Mouse (Mus musculus): ENCODE measurements around the gene Cd59b. TPM values are rescaled to one million over a fixed set of nuclear protein-coding genes. Genes with fewer than 3 reads are reported as not detected.

The Cd59b gene
- polyA plus RNA-seq, 1 experiment from 2014 or later: 6.3 TPM

- Histone ChIP-seq H3K4me2 (replicated peaks; ENCODE audit: low read depth, low read length) (peak within 1 kb of the TSS; percentile 99), H3K9ac (replicated peaks; ENCODE audit: low read length) (peak within 1 kb of the TSS; percentile 78), H3K27me3 (ENCODE audit: insufficient read depth, low read length) (no peaks in the 10 kb centered on the region; the same call in 1 of the 2 replicates), H3K4me1 (ENCODE audit: insufficient read depth, low read length) (peaks cover 12% of the 10 kb centered on the region), H3K9me3 (ENCODE audit: low read length) (no peaks in the 10 kb centered on the region), H3K36me3 (ENCODE audit: insufficient read depth, low read length) (no peaks in the 10 kb centered on the region), H3K27ac (ENCODE audit: low read length) (peak within 1 kb of the TSS; percentile 56; the same call in 1 of the 2 replicates), H3K4me3 (ENCODE audit: low read length) (peak within 1 kb of the TSS; percentile 77)
- 0% methylated on average over 73 of the region's 74 CpGs for WGBS
- ATAC-seq (ENCODE audit: low FRiP score, low TSS enrichment): peak; percentile 92
These were observed 53.1 kb downstream of the Cd59b start, which contains the start of gene A930018P22Rik for GRCm38 (mm10) chr2:104122505-104123378. Gene A930018P22Rik, plus strand, starts transcription at chr2:104122769.

DNA sequence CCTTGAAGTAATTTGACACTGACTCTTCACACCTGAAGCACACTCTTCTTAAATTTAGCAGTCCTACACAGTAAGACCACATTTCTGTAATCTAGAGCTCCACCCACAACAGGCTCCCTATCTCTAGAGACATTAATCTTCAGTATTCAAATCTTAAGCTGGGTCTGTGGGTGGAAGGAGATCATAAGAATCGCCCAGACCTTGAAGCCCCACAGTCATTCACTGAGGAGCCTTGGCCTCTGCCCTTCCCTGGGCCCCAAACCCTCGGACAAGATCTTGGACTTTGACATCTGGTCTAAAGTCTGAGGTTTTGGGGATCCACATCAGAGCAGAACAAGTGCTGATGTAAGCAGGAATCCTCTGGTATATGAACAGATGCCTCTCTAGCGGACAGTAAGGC, 53.9 kb downstream of the Cd59b start:
- Histone ChIP-seq H3K4me2 (replicated peaks; ENCODE audit: low read depth, low read length) (peak overlapping the region; percentile 99), H3K27ac (ENCODE audit: low read length) (no peak overlapping the region), H3K4me1 (ENCODE audit: insufficient read depth, low read length) (peaks cover 12% of the 10 kb centered on the region), H3K27me3 (ENCODE audit: insufficient read depth, low read length) (no peaks in the 10 kb centered on the region; the same call in 1 of the 2 replicates), H3K4me3 (ENCODE audit: low read length) (peak overlapping the region; percentile 77), H3K36me3 (ENCODE audit: insufficient read depth, low read length) (no peaks in the 10 kb centered on the region), H3K9me3 (ENCODE audit: low read length) (no peaks in the 10 kb centered on the region), H3K9ac (replicated peaks; ENCODE audit: low read length) (no peak overlapping the region)
- ATAC-seq (ENCODE audit: low FRiP score, low TSS enrichment): 0 out of 2 replicates have a peak, but pooled peaks have one; percentile 11
- 40% methylated on average over 3 of the region's 3 CpGs for WGBS

- Histone ChIP-seq H3K4me1 (ENCODE audit: insufficient read depth, low read length) (peaks cover 11% of the 10 kb centered on the region), H3K4me3 (ENCODE audit: low read length) (no peak overlapping the region), H3K36me3 (ENCODE audit: insufficient read depth, low read length) (no peaks in the 10 kb centered on the region), H3K27ac (ENCODE audit: low read length) (no peak overlapping the region), H3K4me2 (replicated peaks; ENCODE audit: low read depth, low read length) (no peak overlapping the region), H3K9ac (replicated peaks; ENCODE audit: low read length) (no peak overlapping the region), H3K9me3 (ENCODE audit: low read length) (no peaks in the 10 kb centered on the region), H3K27me3 (ENCODE audit: insufficient read depth, low read length) (no peaks in the 10 kb centered on the region; the same call in 1 of the 2 replicates)
- no peak for ATAC-seq (ENCODE audit: low FRiP score, low TSS enrichment)
- 67% methylated on average over 5 of the region's 5 CpGs for WGBS
These were observed 54.4 kb downstream of the Cd59b start for GRCm38 (mm10) chr2:104124071-104124470.

DNA sequence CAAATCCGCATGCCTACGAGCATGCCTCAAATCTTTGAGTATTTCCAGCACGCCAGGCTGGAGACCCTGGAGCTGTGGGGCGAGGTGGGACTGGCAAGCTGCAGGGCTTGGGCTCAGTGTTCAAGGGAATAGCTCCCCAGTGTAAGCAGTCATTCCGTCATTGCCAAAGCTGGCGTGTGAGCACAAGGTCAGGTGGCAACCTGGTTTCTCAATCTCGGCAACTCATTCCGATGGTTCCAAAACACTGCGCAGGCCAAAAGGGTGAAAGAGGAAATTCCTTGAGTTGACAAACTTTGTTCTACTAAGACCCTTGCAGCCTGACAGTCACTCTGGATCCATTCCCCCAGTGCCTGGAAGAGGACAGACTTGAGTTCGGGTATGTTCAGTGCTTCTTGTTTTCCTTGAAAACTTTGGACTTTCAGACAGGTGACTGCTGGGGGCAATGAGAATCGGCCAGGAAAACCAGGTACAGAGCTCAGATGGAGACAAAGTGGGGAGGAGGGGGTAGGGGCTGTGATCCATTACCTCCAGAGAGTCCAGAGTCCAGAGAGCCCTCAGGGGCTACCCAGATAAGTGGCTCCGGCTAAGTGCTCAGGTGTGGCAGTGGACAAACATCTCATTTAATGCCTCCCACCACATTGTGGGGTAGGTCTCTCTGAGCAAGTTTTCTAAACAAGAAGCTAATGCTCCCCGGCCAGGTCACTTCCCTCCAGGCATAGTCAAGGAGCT, 59.3 kb downstream of the Cd59b start:
- Histone ChIP-seq H3K4me2 (replicated peaks; ENCODE audit: low read depth, low read length) (no peak overlapping the region), H3K9me3 (ENCODE audit: low read length) (no peaks in the 10 kb centered on the region), H3K4me3 (ENCODE audit: low read length) (no peak overlapping the region), H3K4me1 (ENCODE audit: insufficient read depth, low read length) (no peaks in the 10 kb centered on the region), H3K27ac (ENCODE audit: low read length) (no peak overlapping the region), H3K9ac (replicated peaks; ENCODE audit: low read length) (no peak overlapping the region), H3K36me3 (ENCODE audit: insufficient read depth, low read length) (no peaks in the 10 kb centered on the region), H3K27me3 (ENCODE audit: insufficient read depth, low read length) (no peaks in the 10 kb centered on the region; the same call in 1 of the 2 replicates)
- ATAC-seq (ENCODE audit: low FRiP score, low TSS enrichment): no peak
- 85% methylated on average over 13 of the region's 13 CpGs for WGBS

GRCm38 (mm10) chr2:104130165-104130564, 60.5 kb downstream of the Cd59b start:
- no peaks in the 10 kb centered on the region for H3K36me3 ChIP-seq (ENCODE audit: insufficient read depth, low read length)
- H3K4me3 ChIP-seq (ENCODE audit: low read length): no peak overlapping the region
- ATAC-seq (ENCODE audit: low FRiP score, low TSS enrichment): no peak
- no peaks in the 10 kb centered on the region; the same call in 1 of the 2 replicates for H3K27me3 ChIP-seq (ENCODE audit: insufficient read depth, low read length)
- WGBS: 82% methylated on average over 6 of the region's 6 CpGs
- no peaks in the 10 kb centered on the region for H3K4me1 ChIP-seq (ENCODE audit: insufficient read depth, low read length)
- H3K9ac ChIP-seq (replicated peaks; ENCODE audit: low read length): no peak overlapping the region
- H3K9me3 ChIP-seq (ENCODE audit: low read length): no peaks in the 10 kb centered on the region
- H3K4me2 ChIP-seq (replicated peaks; ENCODE audit: low read depth, low read length): no peak overlapping the region
- no peak overlapping the region for H3K27ac ChIP-seq (ENCODE audit: low read length)

GRCm38 (mm10) chr2:104130969-104131368, 61.3 kb downstream of the Cd59b start:
- ATAC-seq (ENCODE audit: low FRiP score, low TSS enrichment): no peak
- H3K9me3 ChIP-seq (ENCODE audit: low read length): no peaks in the 10 kb centered on the region
- no peaks in the 10 kb centered on the region; the same call in 1 of the 2 replicates for H3K27me3 ChIP-seq (ENCODE audit: insufficient read depth, low read length)
- H3K4me3 ChIP-seq (ENCODE audit: low read length): no peak overlapping the region
- no peaks in the 10 kb centered on the region for H3K4me1 ChIP-seq (ENCODE audit: insufficient read depth, low read length)
- no peak overlapping the region for H3K27ac ChIP-seq (ENCODE audit: low read length)
- no peak overlapping the region for H3K9ac ChIP-seq (replicated peaks; ENCODE audit: low read length)
- H3K4me2 ChIP-seq (replicated peaks; ENCODE audit: low read depth, low read length): no peak overlapping the region
- WGBS: 65% methylated on average over 3 of the region's 3 CpGs
- H3K36me3 ChIP-seq (ENCODE audit: insufficient read depth, low read length): no peaks in the 10 kb centered on the region

- no peak for ATAC-seq (ENCODE audit: low FRiP score, low TSS enrichment)
- H3K9ac ChIP-seq (replicated peaks; ENCODE audit: low read length): no peak overlapping the region
- H3K4me3 ChIP-seq (ENCODE audit: low read length): no peak overlapping the region
- no peak overlapping the region for H3K4me2 ChIP-seq (replicated peaks; ENCODE audit: low read depth, low read length)
- no peaks in the 10 kb centered on the region for H3K36me3 ChIP-seq (ENCODE audit: insufficient read depth, low read length)
- H3K27ac ChIP-seq (ENCODE audit: low read length): no peak overlapping the region
- H3K9me3 ChIP-seq (ENCODE audit: low read length): no peaks in the 10 kb centered on the region
- no peaks in the 10 kb centered on the region for H3K27me3 ChIP-seq (ENCODE audit: insufficient read depth, low read length)
- no peaks in the 10 kb centered on the region for H3K4me1 ChIP-seq (ENCODE audit: insufficient read depth, low read length)
- WGBS: 73% methylated on average over 7 of the region's 7 CpGs
These were observed 62.7 kb downstream of the Cd59b start for GRCm38 (mm10) chr2:104132266-104132859.

DNA sequence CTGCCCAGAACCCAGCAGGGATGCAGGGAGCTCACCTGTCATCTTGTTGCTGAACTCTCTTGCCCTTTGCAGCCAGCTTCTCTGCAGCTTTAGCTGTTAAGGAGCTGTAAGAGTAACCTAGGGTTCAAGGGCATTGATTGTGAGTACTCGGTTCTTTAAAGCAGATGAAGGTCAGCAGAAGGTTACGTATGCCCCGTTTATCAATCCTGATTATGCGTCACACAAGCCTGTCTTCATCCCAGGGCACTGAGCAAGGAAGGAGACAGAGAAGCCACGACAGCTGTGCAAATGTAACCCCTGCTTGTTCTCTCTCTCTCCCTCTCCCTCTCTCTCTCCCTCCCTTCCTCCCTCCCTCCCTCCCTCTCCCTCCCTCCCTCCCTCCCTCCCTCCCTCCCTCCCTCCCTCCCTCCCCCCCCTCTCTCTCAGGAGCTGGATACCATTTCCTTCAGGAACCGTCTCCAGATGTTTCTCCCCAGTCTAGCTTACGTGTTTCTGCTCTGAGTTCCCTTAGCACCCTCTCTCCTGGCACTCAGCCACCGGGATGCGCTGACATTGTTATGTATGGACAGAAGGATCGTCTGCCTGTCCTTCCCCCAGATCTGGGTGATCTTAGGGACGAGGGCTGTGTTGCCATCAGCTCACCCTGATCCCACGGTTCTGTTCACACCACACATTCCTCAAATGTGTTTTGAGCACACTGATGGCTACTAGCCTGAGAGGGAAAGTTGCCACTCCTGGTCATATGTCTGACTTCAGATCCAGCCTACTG, 63.6 kb downstream of the Cd59b start:
- no peak for ATAC-seq (ENCODE audit: low FRiP score, low TSS enrichment)
- WGBS: 32% methylated on average over 12 of the region's 12 CpGs
- H3K36me3 ChIP-seq (ENCODE audit: insufficient read depth, low read length): no peaks in the 10 kb centered on the region
- no peaks in the 10 kb centered on the region for H3K4me1 ChIP-seq (ENCODE audit: insufficient read depth, low read length)
- no peak overlapping the region for H3K4me3 ChIP-seq (ENCODE audit: low read length)
- H3K9ac ChIP-seq (replicated peaks; ENCODE audit: low read length): no peak overlapping the region
- H3K9me3 ChIP-seq (ENCODE audit: low read length): no peaks in the 10 kb centered on the region
- H3K27me3 ChIP-seq (ENCODE audit: insufficient read depth, low read length): no peaks in the 10 kb centered on the region
- H3K27ac ChIP-seq (ENCODE audit: low read length): no peak overlapping the region
- H3K4me2 ChIP-seq (replicated peaks; ENCODE audit: low read depth, low read length): no peak overlapping the region

All from kidney, embryonic 16.5 days (tissue).